Mouse (Mus musculus) lung, postnatal 10 days (tissue): Measurements from ENCODE around the gene Aurka.

ENCODE experiments used
- DNase-seq: peaks from one replicate; pipeline ENCODE4 v3.0.0; 2021

The Aurka gene

GRCm38 (mm10) chr2:172370411-172371223 is at the start of gene Aurka, which contains the start of gene Cstf1:
Gene Aurka, minus strand, starts transcription at chr2:172370535.
Gene Cstf1, plus strand, starts transcription at chr2:172370681.
- DNase-seq: peak; percentile 96

GRCm38 (mm10) chr2:172418208-172418607 is 47.9 kb upstream of the Aurka start:
- DNase-seq: no peak

- no peak for DNase-seq
Observed at GRCm38 (mm10) chr2:172416876-172417275, 46.5 kb upstream of the Aurka start.

- DNase-seq: no peak
Observed at GRCm38 (mm10) chr2:172416218-172416617, 45.9 kb upstream of the Aurka start.

GRCm38 (mm10) chr2:172413894-172414293 is 43.6 kb upstream of the Aurka start:
- no peak for DNase-seq

GRCm38 (mm10) chr2:172413273-172413672 is 42.9 kb upstream of the Aurka start:
- DNase-seq: peak; percentile 52

GRCm38 (mm10) chr2:172412454-172412853 is 42.1 kb upstream of the Aurka start:
- peak; percentile 83 for DNase-seq

- DNase-seq: peak; percentile 68
Observed at GRCm38 (mm10) chr2:172411091-172411490, 40.8 kb upstream of the Aurka start.

- no peak for DNase-seq
Observed at GRCm38 (mm10) chr2:172410686-172411085, 40.4 kb upstream of the Aurka start.

- no peak for DNase-seq
Observed at GRCm38 (mm10) chr2:172407499-172407898, 37.2 kb upstream of the Aurka start.

- no peak for DNase-seq
Observed at GRCm38 (mm10) chr2:172406173-172406572, 35.8 kb upstream of the Aurka start.

- DNase-seq: no peak
Observed at GRCm38 (mm10) chr2:172405011-172405410, 34.7 kb upstream of the Aurka start.

- no peak for DNase-seq
Observed at GRCm38 (mm10) chr2:172404239-172404638, 33.9 kb upstream of the Aurka start.

- DNase-seq: peak; percentile 25
Observed at GRCm38 (mm10) chr2:172401116-172401825, 30.9 kb upstream of the Aurka start.

GRCm38 (mm10) chr2:172399901-172400300 is 29.6 kb upstream of the Aurka start:
- DNase-seq: no peak

GRCm38 (mm10) chr2:172395961-172396360 is 25.6 kb upstream of the Aurka start:
- DNase-seq: peak; percentile 37

GRCm38 (mm10) chr2:172394671-172395070 is 24.3 kb upstream of the Aurka start:
- DNase-seq: no peak

GRCm38 (mm10) chr2:172394052-172394392 is 23.7 kb upstream of the Aurka start:
- no peak for DNase-seq

- peak; percentile 68 for DNase-seq
Observed at GRCm38 (mm10) chr2:172393391-172394051, 23.2 kb upstream of the Aurka start, which contains the start of gene Cass4. Gene Cass4, plus strand, starts transcription at chr2:172393794.

- no peak for DNase-seq
Observed at GRCm38 (mm10) chr2:172392041-172392521, 21.7 kb upstream of the Aurka start.

- no peak for DNase-seq
Observed at GRCm38 (mm10) chr2:172390341-172390740, 20.0 kb upstream of the Aurka start.

GRCm38 (mm10) chr2:172384715-172385114 is 14.4 kb upstream of the Aurka start:
- no peak for DNase-seq

GRCm38 (mm10) chr2:172381898-172382297 is 11.6 kb upstream of the Aurka start:
- DNase-seq: no peak
